Comparison of ENCODE assay signal across 13 mouse cellular contexts in genomic region chr11:67602711-67603369, GRCm38 (mm10).
DNase-seq lines count a peak whose midpoint lies in the region; ATAC-seq lines count a peak whose summit lies in the region.
"Had no signal": no experiment of that assay in that cellular context is flagged by ENCODE, and none has a peak within 500 bp of the region (broad histone marks: within the 10 kb centered on the region; RNA-seq: fewer than 3 reads in every experiment).

No protein-coding gene starts in this region.

- H3K27ac ChIP-seq in embryonic facial prominence, embryonic 10.5 days (replicated peaks) = peak overlapping the region; percentile 54; the same call in 1 of the 2 replicates
- peak overlapping the region; percentile 65 for H3K27ac ChIP-seq in hindbrain, embryonic 10.5 days
- peak overlapping the region; percentile 74 for H3K27ac ChIP-seq in midbrain, embryonic 13.5 days
- H3K27ac ChIP-seq: embryonic facial prominence, embryonic 12.5 days had no signal

- no peak overlapping the region for H3K4me3 ChIP-seq in embryonic facial prominence, embryonic 10.5 days
- H3K4me3 ChIP-seq in hindbrain, embryonic 10.5 days = no peak overlapping the region
- H3K4me3 ChIP-seq in midbrain, embryonic 13.5 days (replicated peaks) = no peak overlapping the region
- H3K4me3 ChIP-seq: embryonic facial prominence, embryonic 12.5 days had no signal

- peak; percentile 30 for DNase-seq in Muller cell, postnatal 12 days (ENCODE audit: inconsistent ontology term)
- no peak for DNase-seq in embryonic facial prominence, embryonic 10.5 days (ENCODE audit: low spot score)
- DNase-seq in hindbrain, embryonic 10.5 days (ENCODE audit: low spot score) = peak; percentile 21
- DNase-seq in gastrocnemius, postnatal 10 days = no peak
- DNase-seq in layer of hippocampus, adult 9-10 months (ENCODE audit: low spot score) = no peak
- no peak for DNase-seq in adrenal gland, postnatal 4 days (ENCODE audit: low spot score in 2 of 2)
- DNase-seq: adrenal gland, adult 2 months; kidney, postnatal 4 days; thymus, postnatal 4 days had no signal

- H3K27me3 ChIP-seq in embryonic facial prominence, embryonic 10.5 days (replicated peaks; ENCODE audit: low read depth, poor library complexity, severe bottlenecking) = no peaks in the 10 kb centered on the region
- 0 out of 2 replicates have a peak, but pooled peaks cover 4% of the 10 kb centered on the region for H3K27me3 ChIP-seq in hindbrain, embryonic 10.5 days (ENCODE audit: insufficient read depth, poor library complexity, severe bottlenecking)
- H3K27me3 ChIP-seq in midbrain, embryonic 13.5 days = no peaks in the 10 kb centered on the region
- H3K27me3 ChIP-seq: embryonic facial prominence, embryonic 12.5 days had no signal

- WGBS in embryonic facial prominence, embryonic 10.5 days = 52% methylated on average over 12 of the region's 12 CpGs
- 27% methylated on average over 12 of the region's 12 CpGs for WGBS in hindbrain, embryonic 10.5 days
- WGBS in midbrain, embryonic 13.5 days = 35% methylated on average over 12 of the region's 12 CpGs

- no peak overlapping the region for H3K9ac ChIP-seq in midbrain, embryonic 13.5 days (replicated peaks)
- H3K9ac ChIP-seq: embryonic facial prominence, embryonic 12.5 days had no signal

- H3K9me3 ChIP-seq in embryonic facial prominence, embryonic 10.5 days = no peaks in the 10 kb centered on the region
- H3K9me3 ChIP-seq in hindbrain, embryonic 10.5 days = no peaks in the 10 kb centered on the region
- H3K9me3 ChIP-seq in midbrain, embryonic 13.5 days = no peaks in the 10 kb centered on the region
- H3K9me3 ChIP-seq: embryonic facial prominence, embryonic 12.5 days had no signal

- peaks cover 22% of the 10 kb centered on the region for H3K4me1 ChIP-seq in embryonic facial prominence, embryonic 10.5 days
- H3K4me1 ChIP-seq in hindbrain, embryonic 10.5 days (replicated peaks) = peaks cover 28% of the 10 kb centered on the region
- H3K4me1 ChIP-seq in midbrain, embryonic 13.5 days (replicated peaks) = peaks cover 18% of the 10 kb centered on the region

- H3K36me3 ChIP-seq in embryonic facial prominence, embryonic 10.5 days (replicated peaks) = no peaks in the 10 kb centered on the region
- H3K36me3 ChIP-seq in hindbrain, embryonic 10.5 days = no peaks in the 10 kb centered on the region
- no peaks in the 10 kb centered on the region for H3K36me3 ChIP-seq in midbrain, embryonic 13.5 days
- H3K36me3 ChIP-seq: embryonic facial prominence, embryonic 12.5 days had no signal

- ATAC-seq in midbrain, embryonic 13.5 days = peak; percentile 82
- ATAC-seq: intestine, embryonic 16.5 days; Patski had no signal

- H3K4me2 ChIP-seq in midbrain, embryonic 13.5 days (replicated peaks) = no peak overlapping the region
- H3K4me2 ChIP-seq: embryonic facial prominence, embryonic 12.5 days had no signal

Comparison
In these comparisons a context has a peak if more than half of its experiments do, and no peak if none do; other contexts are left out.
1. DNase-seq: peak in Muller cell, postnatal 12 days (single experiment) and hindbrain, embryonic 10.5 days (single experiment); none in embryonic facial prominence, embryonic 10.5 days (single experiment), gastrocnemius, postnatal 10 days (single experiment), layer of hippocampus, adult 9-10 months (single experiment) and adrenal gland, postnatal 4 days (0 of 2).
2. Peak in every context shown above with its lines, with median percentiles within 50 percentile points of each other: H3K27ac ChIP-seq.